Mouse (Mus musculus) urinary bladder, postnatal 0 days (tissue): ENCODE measurements around the gene Cstf2t. TPM values are rescaled to one million over a fixed set of nuclear protein-coding genes. Genes with fewer than 3 reads are reported as not detected.

Experiments used
- polyA plus RNA-seq: library from polyadenylated mRNA; unstranded; fragments of >200 nt; fragmentation: Nextera tagmentation; extraction: Ambion mirVana; gene quantifications from 2 replicates; pipeline ENCODE4 v1.2.1, GENCODE M21; 2015

Gene Cstf2t
- 22.1 and 22.9 TPM in 2 replicates for polyA plus RNA-seq

GRCm38 (mm10) chr19:31082662-31083429 is at the start of gene Cstf2t:
Gene Cstf2t, plus strand, starts transcription at chr19:31082837.

